Mouse (Mus musculus) spleen, adult 18-20 months (tissue): Measurements from ENCODE around the gene Snx32.
"Not testable (repeated sequence)": the region's sequence is repeated elsewhere in the genome, so short reads cannot be mapped to it uniquely, and the experiment has no call there.

Experiments used
- DNase-seq, 2 experiments: peaks; one replicate each; pipeline ENCODE4 v3.0.0; 2022; ENCODE audit warnings: mixed read lengths in 2 of 2

The Snx32 gene

GRCm38 (mm10) chr19:5511074-5511632 is 815 bp upstream of the Snx32 start:
- no peak for DNase-seq

DNA sequence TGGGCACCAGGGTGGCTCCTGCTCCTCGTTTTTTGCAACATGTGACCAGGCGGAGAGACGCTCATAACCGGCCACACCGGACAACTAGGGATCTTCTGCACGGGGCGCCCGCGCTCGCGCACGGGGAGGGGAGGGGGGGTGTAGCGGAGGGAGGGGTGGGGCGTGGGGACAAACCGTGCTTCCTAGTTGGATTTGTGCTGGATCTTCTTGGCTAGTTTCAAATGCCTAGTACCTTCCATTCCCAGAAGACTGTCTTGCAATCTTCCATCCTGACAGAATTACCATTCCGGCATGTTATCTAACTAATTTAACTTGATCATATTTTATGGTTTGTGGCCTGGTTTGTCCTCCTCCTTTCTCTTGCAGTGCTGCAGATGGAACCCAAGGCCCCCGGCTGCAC is 6.7 kb downstream of the Snx32 start, which contains the start of gene 1700020D05Rik:
Gene 1700020D05Rik (minus strand): TSS at position 101 of the 400 bp plus-strand sequence.
- DNase-seq: no peak

DNA sequence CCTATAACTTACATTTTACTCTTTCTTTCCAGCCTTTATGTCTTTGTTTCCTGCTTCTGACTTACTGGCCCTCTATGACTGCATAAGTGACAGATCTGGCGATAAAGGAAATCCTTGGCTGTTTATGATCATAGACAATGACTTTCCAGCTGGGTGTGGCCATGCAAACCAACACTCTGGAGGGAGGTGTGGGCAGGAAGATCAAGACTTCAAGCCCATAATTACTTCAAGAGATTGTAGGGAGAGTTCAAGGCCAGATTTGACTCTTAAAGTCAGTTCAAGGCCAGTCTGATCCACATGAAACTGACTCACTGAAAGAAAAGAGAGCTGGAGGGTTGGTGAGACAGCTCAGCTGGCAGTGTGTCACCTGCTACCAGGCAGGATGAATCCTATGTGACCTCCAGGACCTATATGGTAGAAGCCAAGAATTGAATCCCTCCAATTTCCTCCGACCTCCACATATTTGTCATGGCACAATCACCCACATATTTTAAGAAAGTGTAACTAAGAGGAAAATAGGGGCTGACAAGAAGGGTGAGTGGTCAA is 9.9 kb downstream of the Snx32 start:
- no peak for DNase-seq

DNA sequence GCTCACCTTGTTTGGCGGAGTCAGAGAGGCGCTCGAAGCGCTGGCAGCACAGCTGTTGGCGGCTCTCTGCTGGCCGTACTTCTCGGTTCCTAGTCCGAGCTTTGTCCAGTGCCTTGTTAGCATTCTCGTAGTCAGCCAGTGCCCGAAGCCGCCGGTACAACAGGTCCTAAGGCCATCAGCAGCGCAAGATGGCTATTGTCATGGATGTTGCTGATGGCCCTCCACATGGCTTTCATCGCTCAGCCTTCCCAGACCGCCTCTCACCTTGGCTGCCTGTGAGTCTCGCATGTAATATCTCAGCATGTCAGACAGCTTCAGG is 14.3 kb downstream of the Snx32 start:
- no peak for DNase-seq

DNA sequence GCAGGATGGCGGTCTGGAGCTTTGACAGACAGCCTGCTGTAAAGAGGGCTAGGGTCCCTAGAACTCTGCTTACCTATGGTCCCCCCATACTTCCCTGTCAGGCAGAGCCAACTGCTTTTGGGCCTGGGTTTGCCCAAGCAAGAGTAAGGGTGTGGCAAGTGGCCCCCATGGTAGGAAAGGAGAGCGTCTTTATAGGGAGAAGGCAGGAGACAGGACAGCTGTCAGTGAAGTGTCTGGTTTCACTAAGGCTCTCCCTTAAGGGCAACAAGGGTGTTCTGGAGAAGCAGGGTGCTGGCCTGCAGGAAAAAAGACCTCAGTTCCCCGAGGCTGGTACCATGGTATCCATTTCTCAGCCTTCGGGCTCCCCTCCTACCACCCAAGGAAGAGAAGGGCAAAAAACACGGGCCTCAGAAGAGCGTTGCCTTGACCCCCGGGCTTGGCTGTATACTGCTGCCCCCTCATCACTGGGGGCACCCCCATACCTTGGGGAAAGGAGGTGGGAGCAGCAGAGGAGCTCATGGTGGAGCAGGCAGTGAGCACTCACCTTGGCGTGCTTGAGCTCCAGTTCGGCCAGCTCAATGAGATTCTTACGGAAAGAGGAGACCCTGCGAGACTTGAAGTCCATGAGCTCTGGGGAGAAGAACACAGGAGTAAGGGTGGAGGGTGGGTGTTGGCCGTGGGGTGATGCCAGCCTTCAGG is 14.8 kb downstream of the Snx32 start:
- DNase-seq: no peak

DNA sequence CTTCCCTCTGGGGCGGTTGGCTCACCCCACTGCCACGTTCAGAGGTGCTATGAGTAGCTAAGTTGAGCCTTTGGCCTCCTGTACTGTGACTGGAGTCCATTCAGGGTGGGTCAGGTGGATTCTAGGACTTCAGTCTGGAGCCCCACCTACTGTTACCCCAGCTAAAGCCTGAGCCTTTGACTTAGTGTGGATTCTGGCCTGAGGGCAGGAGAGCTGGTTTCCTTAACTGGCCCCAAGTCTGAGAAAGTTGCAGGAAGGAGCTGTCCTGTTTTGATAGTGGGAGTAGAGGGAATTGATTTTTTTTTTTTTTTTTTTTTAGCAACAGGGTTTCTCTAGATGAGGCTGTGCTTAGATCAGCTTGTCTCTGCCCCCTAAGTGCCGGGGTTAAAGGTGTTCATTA is 16.0 kb downstream of the Snx32 start:
- no peak for DNase-seq

GRCm38 (mm10) chr19:5493301-5493721 is 17.0 kb downstream of the Snx32 start:
- DNase-seq: not testable (repeated sequence)

- no peak for DNase-seq
These were observed 17.7 kb downstream of the Snx32 start for GRCm38 (mm10) chr19:5492641-5493040.

DNA sequence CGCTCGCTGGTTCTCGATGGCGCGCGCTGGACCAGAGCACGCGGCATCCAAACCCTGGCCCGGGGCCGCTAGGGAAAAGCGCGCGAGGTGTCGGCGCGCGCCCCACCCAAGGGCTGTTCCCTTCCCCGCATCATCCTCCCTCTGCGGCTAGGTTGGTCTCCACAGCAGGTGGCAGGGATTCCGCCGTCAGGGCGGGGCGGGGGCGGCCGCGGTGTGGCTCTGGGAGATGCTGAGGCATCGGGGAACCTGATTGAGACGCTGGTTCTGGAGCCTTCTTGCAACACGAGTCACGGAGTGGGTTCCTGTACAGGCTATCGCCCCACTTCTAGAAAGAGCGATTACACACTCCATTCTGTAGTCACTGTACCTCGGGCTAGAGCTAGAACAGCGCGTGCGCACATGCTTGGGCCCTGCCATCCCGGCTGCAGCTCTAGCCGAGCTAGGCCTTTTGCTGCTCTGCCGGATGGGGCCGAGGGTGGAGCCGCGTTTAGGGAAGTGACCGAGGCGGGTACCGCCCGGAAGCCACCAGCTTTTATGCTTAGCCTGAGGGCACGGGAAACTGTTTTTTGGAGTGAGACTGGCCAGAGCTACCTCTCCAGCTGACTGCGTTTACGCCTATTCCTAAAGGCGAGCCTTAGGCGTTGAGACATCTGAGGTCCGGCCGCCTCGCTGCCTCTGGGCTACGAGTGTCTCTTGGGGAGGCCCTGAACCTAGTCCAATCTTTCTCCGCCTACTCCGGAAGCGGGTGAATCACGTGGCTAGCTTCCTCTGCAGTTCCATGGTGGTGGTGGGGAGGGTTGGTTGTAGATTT is 19.2 kb downstream of the Snx32 start:
- DNase-seq: peak; percentile 84

DNA sequence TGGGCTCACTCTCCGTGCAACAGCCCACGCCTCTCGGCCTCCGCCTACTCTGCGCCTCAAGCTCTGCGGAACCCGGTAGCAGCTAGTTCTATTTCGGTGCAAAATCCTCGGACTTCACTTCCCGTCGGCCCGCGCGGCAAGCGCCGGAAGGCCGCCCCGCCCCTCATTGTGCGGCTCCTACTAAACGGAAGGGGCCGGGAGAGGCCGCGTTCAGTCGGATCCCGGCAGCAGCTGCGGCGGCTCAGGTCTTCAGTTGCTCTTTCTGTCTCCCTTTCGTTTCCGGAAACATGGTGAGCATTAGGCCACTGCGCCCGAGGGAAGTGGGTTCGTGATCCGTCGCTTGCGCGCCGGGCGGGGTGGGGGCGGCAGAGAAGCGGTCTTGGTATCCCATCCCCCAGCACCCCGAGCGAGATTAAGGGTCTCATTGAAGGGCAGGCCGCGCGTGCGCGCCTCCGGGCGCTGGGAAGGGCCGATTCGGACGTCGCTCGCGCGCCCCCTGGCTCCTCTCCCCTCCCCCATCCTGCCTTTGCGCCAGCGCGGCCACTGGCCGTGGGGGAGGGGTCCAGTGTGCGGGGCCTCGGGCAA is 19.9 kb downstream of the Snx32 start, which contains the start of gene Cfl1:
Gene Cfl1 (plus strand): TSS at position 143 of the 585 bp plus-strand sequence.
- peak; percentile 92 to 94 for DNase-seq

DNA sequence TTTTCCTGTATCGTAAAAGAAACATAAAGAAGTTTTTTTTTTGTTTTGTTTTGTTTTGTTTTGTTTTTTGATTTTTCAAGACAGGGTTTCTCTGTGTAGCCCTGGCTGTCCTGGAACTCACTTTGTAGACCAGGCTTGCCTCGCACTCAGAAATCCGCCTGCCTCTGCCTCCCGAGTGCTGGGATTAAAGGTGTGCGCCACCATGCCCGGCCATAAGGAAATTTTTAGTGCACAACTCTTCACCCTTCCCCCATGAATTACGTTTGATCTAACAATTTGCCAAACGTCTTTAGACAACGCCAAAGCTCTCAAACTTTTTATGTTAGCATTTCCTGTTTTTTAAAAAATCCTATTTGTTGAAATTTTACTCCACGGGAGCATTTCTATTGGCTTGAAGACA is 20.6 kb downstream of the Snx32 start:
- DNase-seq: not testable (repeated sequence)

GRCm38 (mm10) chr19:5488878-5489571 is 21.3 kb downstream of the Snx32 start:
- peak; percentile 95 to 96 for DNase-seq

DNA sequence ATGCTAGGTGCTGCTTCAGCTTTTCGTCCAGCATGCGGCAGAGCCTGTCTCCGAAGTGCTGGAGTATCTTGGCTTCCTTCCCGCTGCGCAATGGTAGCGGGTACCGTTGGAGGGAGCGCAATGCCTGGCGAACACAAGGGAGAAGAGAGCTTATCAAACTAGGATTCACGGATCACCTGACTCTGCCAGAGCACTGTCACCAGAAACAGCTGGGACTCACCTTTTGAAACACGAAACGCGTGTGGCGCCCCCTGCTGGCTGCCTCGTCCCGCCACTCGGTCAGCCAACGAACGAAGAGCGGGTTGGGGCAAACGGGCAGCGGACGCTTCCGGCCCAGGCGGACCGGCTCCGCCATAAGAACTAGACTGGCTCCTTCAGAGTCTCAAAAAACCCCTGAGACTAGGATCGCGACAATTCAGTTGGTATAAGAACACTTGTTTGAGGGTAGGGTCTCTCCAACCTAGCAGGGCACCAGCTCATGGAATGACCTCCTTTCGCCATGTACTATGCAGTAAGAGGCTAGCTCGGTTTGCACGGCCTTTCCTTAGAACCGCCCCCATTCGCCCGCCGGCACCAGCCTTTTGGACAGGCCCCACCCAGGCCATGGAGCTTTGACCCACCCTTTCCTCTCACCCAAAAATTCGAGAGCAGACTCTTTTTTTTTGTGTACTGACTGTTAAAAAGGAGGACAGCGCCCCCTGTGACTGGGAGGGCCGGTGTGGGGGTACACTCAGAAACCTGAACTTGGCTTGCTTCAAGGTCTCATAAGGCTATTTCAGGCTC is 22.4 kb downstream of the Snx32 start, which contains the start of gene Mus81:
Gene Mus81 (minus strand): TSS at position 635 of the 783 bp plus-strand sequence.
- peak; percentile 94 to 97 for DNase-seq

DNA sequence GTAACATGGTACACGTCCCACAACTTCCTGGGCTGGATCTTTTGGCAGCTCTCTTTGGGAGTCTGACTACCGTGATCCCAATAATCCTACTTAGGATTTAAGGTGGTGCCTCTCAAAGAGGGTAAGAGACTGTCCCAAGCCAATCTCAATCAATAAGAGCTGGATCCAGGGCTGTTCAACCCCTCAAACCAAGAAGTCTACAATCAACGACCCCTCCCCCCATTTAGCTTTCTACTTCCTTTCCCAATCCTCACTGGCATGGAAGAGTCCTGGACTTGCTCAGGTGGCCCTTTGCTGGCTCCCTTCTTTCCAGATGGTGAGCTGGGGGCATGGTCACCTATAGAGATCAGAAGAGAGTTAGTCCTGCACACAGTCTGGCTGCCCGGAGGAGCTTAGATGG is 23.6 kb downstream of the Snx32 start:
- no peak for DNase-seq

DNA sequence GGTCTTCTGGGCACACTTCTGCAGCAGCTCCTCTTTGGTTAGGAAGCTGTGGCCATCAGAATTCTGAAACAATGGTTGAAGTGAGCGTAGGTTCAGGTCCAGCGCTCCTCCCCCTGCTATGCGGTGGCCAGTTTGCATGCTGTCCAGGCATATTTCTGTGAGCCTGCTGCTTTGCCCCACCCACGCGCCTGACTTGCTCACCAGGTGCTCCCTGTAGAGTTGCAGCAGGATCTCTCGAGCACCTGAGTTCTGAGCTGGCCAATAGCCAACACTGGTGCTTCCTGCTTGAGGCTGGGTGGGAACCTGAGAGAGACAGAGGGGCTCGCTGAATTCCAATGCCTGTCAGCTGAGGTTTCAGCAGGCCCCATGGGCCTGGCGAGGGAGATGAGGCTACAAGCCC is 24.1 kb downstream of the Snx32 start:
- no peak for DNase-seq

DNA sequence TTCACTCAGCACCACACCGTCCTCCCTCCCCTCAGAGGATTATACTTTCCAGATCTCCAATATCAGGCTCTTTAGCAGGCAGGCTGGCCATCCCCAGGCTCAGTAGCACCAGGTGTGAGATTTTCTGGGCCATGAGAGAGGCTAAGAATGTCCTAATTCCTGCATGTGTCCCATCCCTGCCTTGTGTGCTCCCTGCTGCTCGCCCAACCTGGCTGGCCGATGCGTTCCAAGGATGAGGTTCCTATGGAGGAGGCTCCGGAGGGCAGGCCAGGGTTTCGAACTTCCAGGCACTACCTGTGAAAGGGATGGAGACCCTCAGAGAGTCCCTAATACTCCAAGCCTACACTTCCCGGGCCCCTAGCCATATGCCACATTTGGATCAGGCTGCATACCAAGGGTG is 24.5 kb downstream of the Snx32 start:
- DNase-seq: no peak

DNA sequence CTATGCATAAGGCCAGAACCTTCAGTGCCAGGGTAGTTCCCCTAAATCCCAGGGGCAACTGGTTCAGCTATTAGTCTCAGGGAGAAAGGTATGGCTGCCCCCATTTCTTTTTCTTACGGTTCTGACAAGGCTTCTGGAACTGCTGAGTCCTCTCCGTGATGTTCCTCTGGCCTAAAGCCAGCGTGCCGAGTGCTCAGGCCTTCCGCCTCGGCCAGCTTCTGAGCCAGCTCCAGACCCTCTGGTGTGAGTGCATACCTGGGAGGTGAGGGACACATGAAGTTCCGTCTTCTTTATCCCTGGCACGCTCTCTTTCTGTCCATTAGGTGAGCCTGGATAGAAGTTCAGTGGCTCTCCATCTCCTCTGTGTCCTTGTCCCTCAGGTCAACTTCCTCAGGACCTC is 25.0 kb downstream of the Snx32 start:
- no peak for DNase-seq

- DNase-seq: no peak
These were observed 25.8 kb downstream of the Snx32 start for GRCm38 (mm10) chr19:5484496-5484895.

DNA sequence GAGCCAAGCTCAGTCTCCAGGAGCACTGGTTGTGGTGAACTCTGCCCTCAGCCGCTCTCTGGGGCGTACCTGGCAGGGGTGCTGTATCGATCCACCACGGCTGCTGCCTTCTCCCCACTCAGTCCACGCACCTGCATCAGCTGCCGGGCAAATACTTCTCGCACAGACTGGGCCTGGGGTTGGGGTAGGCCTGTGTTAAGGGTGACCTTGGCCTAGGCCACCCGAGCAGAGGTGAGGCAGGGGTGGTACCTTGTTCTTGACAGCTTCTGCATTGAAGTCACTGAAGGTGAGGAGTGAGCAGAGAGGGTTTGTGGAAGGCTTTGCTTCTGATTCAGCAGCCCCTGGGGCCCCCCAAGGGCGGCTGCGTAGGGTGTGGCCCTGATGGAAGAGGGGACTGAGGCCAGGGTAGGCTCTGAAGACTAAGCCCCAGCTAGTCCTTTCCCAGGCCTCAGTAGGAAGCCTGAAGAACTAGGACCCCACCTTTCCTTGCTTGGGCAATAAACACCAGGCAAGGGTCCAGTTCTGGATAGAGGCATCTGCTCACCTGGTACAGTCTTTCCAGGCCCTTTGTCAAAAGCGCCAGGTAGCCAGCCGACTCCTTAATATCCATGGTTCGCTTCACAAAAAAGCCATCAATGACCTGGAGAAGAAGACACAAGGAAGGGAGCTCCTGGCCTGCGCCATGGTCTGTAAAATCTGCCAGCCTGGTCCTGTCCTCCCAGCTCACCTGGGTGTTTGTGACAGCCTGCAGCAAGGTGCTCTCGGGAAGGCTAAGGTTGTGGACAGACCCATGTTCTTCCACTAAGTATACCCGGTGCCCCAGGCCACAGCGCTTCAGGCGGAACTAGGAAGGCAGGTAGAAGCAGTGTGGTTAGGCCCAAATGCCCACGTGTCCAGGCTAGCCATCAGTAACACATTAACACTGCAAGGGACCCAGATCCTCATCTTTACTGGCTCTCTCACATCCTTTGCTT is 26.7 kb downstream of the Snx32 start:
- no peak for DNase-seq

DNA sequence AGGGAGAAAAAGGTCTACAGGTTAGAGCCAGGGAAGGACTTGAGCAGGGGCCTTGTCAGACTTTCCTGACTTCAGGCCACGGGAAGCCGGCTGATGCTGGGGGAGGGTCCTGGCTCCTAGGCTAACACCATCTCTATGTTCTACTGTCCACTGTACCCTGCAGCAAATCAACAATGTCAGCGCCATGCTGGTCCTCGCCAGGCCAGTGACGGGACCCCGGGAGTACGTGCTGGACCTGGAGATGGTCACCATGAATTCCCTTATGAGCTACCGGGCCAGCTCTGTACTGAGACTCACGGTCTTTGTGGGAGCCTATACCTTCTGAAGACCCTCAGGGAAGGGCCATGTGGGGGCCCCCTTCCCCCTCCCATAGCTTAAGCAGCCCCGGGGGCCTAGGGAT is 28.9 kb downstream of the Snx32 start:
- no peak for DNase-seq
